Mouse (Mus musculus): ENCODE data around the gene Amer3. TPM values are rescaled to one million over a fixed set of nuclear protein-coding genes. Genes with fewer than 3 reads are reported as not detected.
"Not testable (repeated sequence)": the region's sequence is repeated elsewhere in the genome, so short reads cannot be mapped to it uniquely, and the experiment has no call there.

Gene Amer3
- 0.05 TPM in 1 of 2 replicates, not detected in the other for polyA plus RNA-seq (2015; fragmentation: Nextera tagmentation; extraction: Ambion mirVana)

- Histone ChIP-seq H3K4me1 (peaks cover 11% of the 10 kb centered on the region), H3K9ac (peak within 1 kb of the TSS; percentile 72), H3K4me2 (peak within 1 kb of the TSS; percentile 84), H3K4me3 (peak within 1 kb of the TSS; percentile 55), H3K9me3 (no peaks in the 10 kb centered on the region), H3K27me3 (replicated peaks) (peaks cover 45% of the 10 kb centered on the region), H3K27ac (replicated peaks) (no peak within 1 kb of the TSS), H3K36me3 (no peaks in the 10 kb centered on the region)
- WGBS = under 1% methylated on average over 53 of the region's 53 CpGs
- peak; percentile 31; the same call in 1 of the 2 replicates for ATAC-seq (ENCODE audit: extremely low read depth, insufficient number of reproducible peaks, low FRiP score, low TSS enrichment)
Observed at GRCm38 (mm10) chr1:34578851-34579781, at the start of gene Amer3. Gene Amer3, plus strand, starts transcription at chr1:34579657.

- WGBS = 33% methylated on average over 3 of the region's 3 CpGs
- H3K9ac ChIP-seq; H3K4me2 ChIP-seq; H3K36me3 ChIP-seq; H3K9me3 ChIP-seq; ATAC-seq (ENCODE audit: extremely low read depth, insufficient number of reproducible peaks, low FRiP score, low TSS enrichment); H3K27ac ChIP-seq (replicated peaks); H3K4me3 ChIP-seq: not testable (repeated sequence)
- Histone ChIP-seq H3K27me3 (replicated peaks) (peaks cover 37% of the 10 kb centered on the region), H3K4me1 (peaks cover 13% of the 10 kb centered on the region)
Observed at GRCm38 (mm10) chr1:34534574-34534973, 44.9 kb upstream of the Amer3 start.

DNA sequence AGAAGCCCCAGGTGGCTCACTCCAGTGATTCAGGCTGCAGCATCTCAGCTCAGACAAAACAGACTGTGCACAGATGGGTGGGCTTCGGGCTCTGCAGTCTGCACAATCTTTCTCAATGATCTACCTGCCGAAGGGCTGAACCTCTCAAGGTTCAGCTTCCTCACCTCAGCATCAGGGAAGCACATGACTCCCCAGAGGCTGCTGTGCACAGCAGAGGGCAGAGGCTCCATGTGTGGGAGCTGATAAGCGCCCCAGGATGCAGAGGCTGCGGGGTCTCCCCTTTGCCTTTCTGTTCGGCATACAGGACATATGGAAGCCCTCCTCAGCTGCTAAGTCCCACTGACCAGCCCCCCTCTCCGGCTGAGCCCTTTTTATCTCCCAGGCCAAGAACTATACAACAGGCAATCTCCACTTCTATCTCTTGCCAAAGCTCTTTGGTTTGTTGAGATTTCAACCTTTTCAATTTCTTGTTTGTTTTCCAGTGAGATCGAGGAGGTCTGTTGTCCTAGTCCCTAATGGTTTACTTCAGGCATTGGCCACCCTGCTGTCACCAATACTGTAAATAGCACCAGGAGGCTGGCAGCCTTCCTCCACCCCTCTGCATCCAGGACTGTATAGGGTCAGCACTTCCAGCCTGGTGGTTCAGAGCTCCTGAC is 44.3 kb upstream of the Amer3 start, which contains the start of gene Cfc1:
Gene Cfc1, plus strand, starts transcription at position 606 of the 656 bp plus-strand sequence.
- peak within 1 kb of the TSS; percentile 28 for H3K4me3 ChIP-seq
- not testable (repeated sequence) for H3K36me3 ChIP-seq; H3K27ac ChIP-seq (replicated peaks); H3K9me3 ChIP-seq; ATAC-seq (ENCODE audit: extremely low read depth, insufficient number of reproducible peaks, low FRiP score, low TSS enrichment); H3K9ac ChIP-seq
- H3K4me1 ChIP-seq = peaks cover 13% of the 10 kb centered on the region
- 14% methylated on average over 7 of the region's 7 CpGs for WGBS
- H3K4me2 ChIP-seq = peak within 1 kb of the TSS; percentile 59
- H3K27me3 ChIP-seq (replicated peaks) = peaks cover 37% of the 10 kb centered on the region

GRCm38 (mm10) chr1:34536291-34536766 is 43.1 kb upstream of the Amer3 start:
- peak overlapping the region; percentile 59 for H3K4me2 ChIP-seq
- H3K9me3 ChIP-seq = no peaks in the 10 kb centered on the region
- H3K27me3 ChIP-seq (replicated peaks) = peaks cover 37% of the 10 kb centered on the region
- no peaks in the 10 kb centered on the region for H3K36me3 ChIP-seq
- 2% methylated on average over 14 of the region's 14 CpGs for whole genome bisulfite sequencing
- no peak overlapping the region for H3K9ac ChIP-seq
- ATAC-seq (ENCODE audit: extremely low read depth, insufficient number of reproducible peaks, low FRiP score, low TSS enrichment) = no peak
- H3K4me1 ChIP-seq = peaks cover 13% of the 10 kb centered on the region
- H3K4me3 ChIP-seq = peak overlapping the region; percentile 28
- no peak overlapping the region for H3K27ac ChIP-seq (replicated peaks)

DNA sequence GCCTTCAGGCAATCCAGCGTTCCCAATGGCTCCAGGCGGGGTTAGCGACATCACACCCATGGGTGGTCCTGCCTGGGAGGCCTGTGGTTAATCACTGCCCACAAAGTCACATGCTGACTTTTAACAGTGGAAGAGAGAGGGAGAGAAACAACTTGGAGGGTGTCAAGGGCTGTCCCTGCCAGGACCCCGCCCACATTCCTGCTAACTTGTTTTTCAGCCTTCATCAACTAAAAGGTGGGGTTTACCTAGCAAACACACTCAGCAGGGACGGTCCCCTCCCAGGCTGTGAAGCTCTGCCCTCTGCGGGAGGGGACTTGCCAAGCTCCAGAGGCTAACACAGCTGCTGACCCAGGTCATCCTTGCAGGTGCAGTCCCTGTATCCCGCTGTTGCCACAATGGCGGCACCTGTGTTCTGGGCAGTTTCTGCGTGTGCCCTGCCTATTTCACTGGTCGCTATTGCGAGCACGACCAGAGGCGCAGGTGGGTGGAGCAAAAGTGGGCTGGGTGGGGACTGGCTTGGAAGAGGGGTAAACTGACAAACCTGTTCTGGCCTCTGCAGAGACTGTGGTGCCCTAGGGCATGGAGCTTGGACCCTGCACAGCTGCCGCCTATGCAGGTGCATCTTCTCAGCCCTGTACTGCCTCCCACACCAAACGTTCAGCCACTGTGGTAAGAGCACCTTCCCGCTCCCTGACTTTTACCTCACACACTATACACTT is 42.5 kb upstream of the Amer3 start:
- ATAC-seq (ENCODE audit: extremely low read depth, insufficient number of reproducible peaks, low FRiP score, low TSS enrichment) = no peak; the same call in 1 of the 2 replicates
- peak overlapping the region; percentile 59 for H3K4me2 ChIP-seq
- 11% methylated on average over 16 of the region's 16 CpGs for WGBS

DNA sequence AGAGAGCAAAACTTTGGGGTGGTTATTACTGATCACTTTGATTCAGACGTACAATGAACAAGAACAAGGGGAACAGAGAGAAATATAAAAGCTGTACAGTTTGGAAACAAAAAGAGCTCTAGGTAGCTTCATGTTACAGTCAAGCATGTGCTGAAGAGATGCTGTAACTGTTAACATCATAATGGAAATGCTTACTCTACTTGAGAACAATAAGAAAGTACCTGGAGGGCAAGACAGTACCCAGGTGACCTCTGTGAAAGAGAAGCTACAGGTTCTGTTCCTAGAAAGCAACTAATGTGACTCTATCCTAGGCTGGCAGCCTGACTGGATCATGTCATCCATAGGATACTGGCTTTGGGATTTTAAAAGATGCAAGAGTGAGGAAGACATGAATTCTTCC is 32.4 kb upstream of the Amer3 start:
- H3K27ac ChIP-seq (replicated peaks) = no peak overlapping the region
- H3K36me3 ChIP-seq = no peaks in the 10 kb centered on the region
- H3K9me3 ChIP-seq = no peaks in the 10 kb centered on the region
- no peak overlapping the region for H3K9ac ChIP-seq
- no peak overlapping the region for H3K4me2 ChIP-seq
- H3K27me3 ChIP-seq (replicated peaks) = no peaks in the 10 kb centered on the region
- no peak for ATAC-seq (ENCODE audit: extremely low read depth, insufficient number of reproducible peaks, low FRiP score, low TSS enrichment)
- no peak overlapping the region for H3K4me3 ChIP-seq
- 59% methylated on average over 1 of the region's 1 CpGs for WGBS
- no peaks in the 10 kb centered on the region for H3K4me1 ChIP-seq

More for the DNA sequence above, 42.5 kb upstream of the Amer3 start:
- no peak overlapping the region for H3K9ac ChIP-seq
- peak overlapping the region; percentile 28 for H3K4me3 ChIP-seq
- H3K4me1 ChIP-seq = peaks cover 13% of the 10 kb centered on the region
- H3K27me3 ChIP-seq (replicated peaks) = peaks cover 37% of the 10 kb centered on the region
- H3K36me3 ChIP-seq = no peaks in the 10 kb centered on the region
- H3K9me3 ChIP-seq = no peaks in the 10 kb centered on the region
- no peak overlapping the region for H3K27ac ChIP-seq (replicated peaks)

GRCm38 (mm10) chr1:34553690-34554089 is 25.8 kb upstream of the Amer3 start:
- no peak for ATAC-seq (ENCODE audit: extremely low read depth, insufficient number of reproducible peaks, low FRiP score, low TSS enrichment)
- Histone ChIP-seq H3K4me3 (no peak overlapping the region), H3K9me3 (no peaks in the 10 kb centered on the region), H3K4me2 (no peak overlapping the region), H3K27ac (replicated peaks) (no peak overlapping the region), H3K9ac (no peak overlapping the region), H3K4me1 (no peaks in the 10 kb centered on the region), H3K27me3 (replicated peaks) (no peaks in the 10 kb centered on the region), H3K36me3 (no peaks in the 10 kb centered on the region)
- 89% methylated on average over 1 of the region's 1 CpGs for WGBS

- Histone ChIP-seq H3K36me3 (no peaks in the 10 kb centered on the region), H3K4me3 (no peak overlapping the region), H3K27ac (replicated peaks) (no peak overlapping the region), H3K9ac (no peak overlapping the region), H3K4me1 (no peaks in the 10 kb centered on the region), H3K9me3 (no peaks in the 10 kb centered on the region), H3K4me2 (no peak overlapping the region), H3K27me3 (replicated peaks) (no peaks in the 10 kb centered on the region)
- no peak for ATAC-seq (ENCODE audit: extremely low read depth, insufficient number of reproducible peaks, low FRiP score, low TSS enrichment)
- 82% methylated on average over 7 of the region's 7 CpGs for WGBS
Observed at GRCm38 (mm10) chr1:34554275-34554674, 25.2 kb upstream of the Amer3 start.

GRCm38 (mm10) chr1:34560843-34561242 is 18.6 kb upstream of the Amer3 start, which contains the start of gene Prss40:
Gene Prss40, minus strand, starts transcription at chr1:34560943.
- no peaks in the 10 kb centered on the region for H3K4me1 ChIP-seq
- H3K36me3 ChIP-seq = no peaks in the 10 kb centered on the region
- no peaks in the 10 kb centered on the region for H3K9me3 ChIP-seq
- H3K4me2 ChIP-seq = no peak within 1 kb of the TSS
- H3K27me3 ChIP-seq (replicated peaks) = no peaks in the 10 kb centered on the region
- ATAC-seq (ENCODE audit: extremely low read depth, insufficient number of reproducible peaks, low FRiP score, low TSS enrichment) = no peak
- no peak within 1 kb of the TSS for H3K4me3 ChIP-seq
- H3K9ac ChIP-seq = no peak within 1 kb of the TSS
- 80% methylated on average over 15 of the region's 15 CpGs for WGBS
- no peak within 1 kb of the TSS for H3K27ac ChIP-seq (replicated peaks)

- no peaks in the 10 kb centered on the region for H3K4me1 ChIP-seq
- H3K36me3 ChIP-seq = no peaks in the 10 kb centered on the region
- peaks cover 4% of the 10 kb centered on the region; the same call in 1 of the 2 replicates for H3K9me3 ChIP-seq
- no peak overlapping the region for H3K4me3 ChIP-seq
- no peak overlapping the region for H3K9ac ChIP-seq
- ATAC-seq (ENCODE audit: extremely low read depth, insufficient number of reproducible peaks, low FRiP score, low TSS enrichment) = no peak
- no peaks in the 10 kb centered on the region for H3K27me3 ChIP-seq (replicated peaks)
- 65% methylated on average over 8 of the region's 8 CpGs for WGBS
- H3K27ac ChIP-seq (replicated peaks) = no peak overlapping the region
- no peak overlapping the region for H3K4me2 ChIP-seq
Observed at GRCm38 (mm10) chr1:34564383-34565045, 14.9 kb upstream of the Amer3 start.

All from heart, embryonic 13.5 days (tissue).